Mouse (Mus musculus) liver, adult 2 months (tissue): Measurements from ENCODE around the gene Myo1c. TPM values are rescaled to one million over a fixed set of nuclear protein-coding genes. Genes with fewer than 3 reads are reported as not detected.

Source experiments
- DNase-seq: peaks from one replicate; pipeline ENCODE4 v3.0.0-alpha.2; 2011; ENCODE audit warnings: low read depth, low spot score; ENCODE audit errors: extremely low read depth
- H3K27ac ChIP-seq: fragments of 200-500 bp; replicated peaks from 2 replicates; pipeline ENCODE4 v1.5.1; 2012; ENCODE audit warnings: low read depth, mild to moderate bottlenecking, control low read depth, inconsistent platforms, low read length; ENCODE audit not compliant: insufficient read depth
- H3K27me3 ChIP-seq: fragments of 200-500 bp; 2 replicates; pipeline ENCODE4 v1.6.1; 2012; ENCODE audit warnings: mild to moderate bottlenecking, moderate library complexity, low read length, inconsistent platforms; ENCODE audit not compliant: control insufficient read depth, insufficient read depth
- H3K36me3 ChIP-seq: fragments of 200-500 bp; 2 replicates; pipeline ENCODE4 v1.6.1; 2012; ENCODE audit warnings: low read length, inconsistent platforms; ENCODE audit not compliant: control insufficient read depth, insufficient read depth
- H3K4me1 ChIP-seq: fragments of 200-500 bp; 2 replicates; pipeline ENCODE4 v1.6.1; 2011; ENCODE audit warnings: low read length; ENCODE audit not compliant: control insufficient read depth, insufficient read depth
- H3K4me3 ChIP-seq: fragments of 200-500 bp; 2 replicates; pipeline ENCODE4 v1.5.1; 2011; ENCODE audit warnings: low read depth, mild to moderate bottlenecking, control low read depth, low read length, moderate library complexity; ENCODE audit not compliant: insufficient read depth
- H3K79me2 ChIP-seq: fragments of 200-500 bp; 2 replicates; pipeline ENCODE4 v1.6.1; 2012; ENCODE audit warnings: inconsistent platforms, mild to moderate bottlenecking, low read length, moderate library complexity; ENCODE audit not compliant: control insufficient read depth, insufficient read depth
- H3K9ac ChIP-seq: fragments of 200-500 bp; 2 replicates; pipeline ENCODE4 v1.6.1; 2012; ENCODE audit warnings: low read depth, mild to moderate bottlenecking, control low read depth, inconsistent platforms, low read length
- CTCF ChIP-seq: fragments of 200-500 bp; IDR thresholded peaks from 2 replicates; pipeline ENCODE4 v1.5.1; 2011; ENCODE audit warnings: low read depth, low read length, control low read depth
- POLR2A ChIP-seq: fragments of 200-500 bp; IDR thresholded peaks from 2 replicates; pipeline ENCODE4 v1.6.1; 2011; ENCODE audit warnings: low read length, control low read depth; ENCODE audit not compliant: insufficient read depth; ENCODE audit errors: extremely low read depth
- WGBS: fragments of 180-500 bp; shearing (Covaris S2); methylation state at CpG from one replicate; pipeline ENCODE4 v1.1.7; 2018; 5-methylcytosine and 5-hydroxymethylcytosine counted together
- polyA plus RNA-seq: library from polyadenylated mRNA; depleted of rRNA; stranded (reverse); fragments of >200 nt; gene quantifications from 2 replicates; pipeline ENCODE4 v1.2.3, GENCODE M21; 2012; rRNA removed
- total RNA-seq: library from RNA; depleted of rRNA; stranded (reverse); fragments of >200 nt; gene quantifications from 2 replicates; pipeline ENCODE4 v1.2.3, GENCODE M21; 2014; rRNA removed

Gene Myo1c
- total and polyA plus RNA-seq, 2 experiments, result 15.6 to 21.5 TPM

DNA sequence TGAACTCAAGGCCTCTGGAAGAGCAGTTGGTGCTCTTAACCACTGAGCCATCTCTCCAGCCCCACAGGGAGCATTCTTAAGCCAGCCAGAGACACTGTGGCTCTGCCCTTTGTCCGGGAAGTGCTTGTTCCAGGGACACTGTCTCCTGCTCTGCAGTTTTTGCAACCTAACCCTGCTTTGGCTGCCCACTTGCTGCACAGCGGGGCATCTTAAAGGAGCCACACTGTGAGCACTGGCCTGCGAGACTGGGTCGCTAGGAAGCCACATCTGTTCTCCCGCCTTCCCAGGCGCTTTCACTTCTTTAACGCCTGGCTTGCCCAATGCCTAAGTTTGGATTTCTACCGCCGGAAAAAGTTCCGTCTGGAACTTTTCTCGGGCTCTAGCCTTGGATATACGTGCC is 65.3 kb downstream of the Myo1c start:
- DNase-seq, result no peak
- no peaks in the 10 kb centered on the region for H3K36me3 ChIP-seq
- no peak overlapping the region for H3K27ac ChIP-seq
- H3K9ac ChIP-seq, result no peak overlapping the region
- H3K4me1 ChIP-seq, result no peaks in the 10 kb centered on the region
- no peaks in the 10 kb centered on the region for H3K27me3 ChIP-seq
- H3K4me3 ChIP-seq, result no peak overlapping the region
- H3K79me2 ChIP-seq, result no peaks in the 10 kb centered on the region
- WGBS, result 73% methylated on average over 12 of the region's 12 CpGs
- no peak for TF ChIP-seq POLR2A
- no peak for TF ChIP-seq CTCF

DNA sequence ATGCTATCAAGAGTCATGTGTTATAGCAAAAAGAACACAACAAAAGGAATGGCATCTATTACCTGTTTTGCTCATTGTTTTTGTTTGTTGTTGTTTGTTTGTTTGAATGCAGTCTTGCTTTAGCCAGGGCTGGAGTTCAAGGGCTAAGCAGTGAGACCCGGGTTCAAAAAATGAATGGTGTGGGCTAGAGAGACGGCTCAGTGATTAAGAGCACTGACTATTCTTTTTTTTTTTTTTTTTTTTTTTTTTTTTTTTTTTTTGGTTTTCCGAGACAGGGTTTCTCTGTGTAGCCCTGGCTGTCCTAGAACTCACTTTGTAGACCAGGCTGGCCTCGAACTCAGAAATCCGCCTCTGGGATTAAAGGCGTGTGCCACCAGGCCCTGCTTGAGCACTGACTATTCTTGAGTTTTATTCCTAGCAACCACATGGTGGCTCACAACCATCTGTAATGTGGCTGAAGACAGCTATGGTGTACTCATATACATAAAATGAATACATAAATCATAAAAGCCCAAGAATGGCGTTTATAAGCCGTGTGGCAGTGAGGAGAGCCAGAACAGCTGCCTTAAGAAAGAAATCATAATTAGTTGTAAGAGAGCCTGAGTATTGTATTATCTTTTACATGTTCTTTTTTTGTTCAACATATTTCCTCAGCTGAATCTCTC is 66.5 kb downstream of the Myo1c start:
- Histone ChIP-seq H3K4me1 (no peaks in the 10 kb centered on the region), H3K27ac (no peak overlapping the region), H3K9ac (no peak overlapping the region), H3K36me3 (no peaks in the 10 kb centered on the region), H3K4me3 (no peak overlapping the region), H3K79me2 (no peaks in the 10 kb centered on the region), H3K27me3 (no peaks in the 10 kb centered on the region)
- no peak for DNase-seq
- WGBS, result 86% methylated on average over 8 of the region's 8 CpGs
- TF ChIP-seq POLR2A (no peak), CTCF (no peak)

DNA sequence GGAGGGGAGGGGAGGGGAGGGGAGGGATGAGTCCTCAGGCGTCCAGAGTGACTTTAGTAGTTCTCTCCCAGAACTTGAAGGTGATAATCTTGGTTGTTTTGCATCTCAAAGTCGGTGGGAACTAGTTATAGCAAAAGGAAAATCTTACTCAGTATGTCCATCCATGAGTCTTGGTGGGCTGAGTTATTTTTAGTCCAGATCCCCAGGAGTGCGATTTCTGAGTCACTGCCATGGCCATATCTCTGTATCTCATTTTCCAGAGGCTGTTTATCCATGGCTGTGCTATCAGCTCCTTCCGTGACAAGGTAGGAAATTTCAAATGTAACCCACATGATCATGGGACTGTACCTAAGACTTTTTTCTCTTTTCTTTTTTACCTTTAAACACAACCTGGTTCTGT is 72.0 kb downstream of the Myo1c start:
- no peaks in the 10 kb centered on the region for H3K79me2 ChIP-seq
- H3K4me1 ChIP-seq, result no peaks in the 10 kb centered on the region
- DNase-seq, result no peak
- H3K27me3 ChIP-seq, result no peaks in the 10 kb centered on the region
- no peak overlapping the region for H3K9ac ChIP-seq
- TF ChIP-seq CTCF (no peak), POLR2A (no peak)
- WGBS, result 75% methylated on average over 4 of the region's 4 CpGs
- no peak overlapping the region for H3K27ac ChIP-seq
- H3K4me3 ChIP-seq, result no peak overlapping the region
- H3K36me3 ChIP-seq, result no peaks in the 10 kb centered on the region

Other genes with a start within 250 kb of the Myo1c start
- 810 and 1,243 TPM in 2 replicates for gene Serpinf1, start 227.8 kb upstream of the Myo1c start, total RNA-seq
- gene Serpinf1, start 227.8 kb upstream of the Myo1c start, polyA plus RNA-seq, result 891 and 972 TPM in 2 replicates
- 687 and 824 TPM in 2 replicates for gene Serpinf2, start 210.9 kb upstream of the Myo1c start, total RNA-seq
- gene Serpinf2, start 210.9 kb upstream of the Myo1c start, polyA plus RNA-seq, result 1,567 and 1,654 TPM in 2 replicates
- 14.4 and 30.4 TPM in 2 replicates for gene Wdr81, start 195.8 kb upstream of the Myo1c start, total RNA-seq
- gene Wdr81, start 195.8 kb upstream of the Myo1c start, polyA plus RNA-seq, result 20.3 and 21.5 TPM in 2 replicates
- 121 and 238 TPM in 2 replicates for gene Tlcd2, start 188.8 kb upstream of the Myo1c start, total RNA-seq
- 237 and 265 TPM in 2 replicates for gene Tlcd2, start 188.8 kb upstream of the Myo1c start, polyA plus RNA-seq
- 72.8 and 102 TPM in 2 replicates for gene Prpf8, start 163.7 kb upstream of the Myo1c start, total RNA-seq
- 59.4 and 63.3 TPM in 2 replicates for gene Prpf8, start 163.7 kb upstream of the Myo1c start, polyA plus RNA-seq
- gene Rilp, start 140.4 kb upstream of the Myo1c start, total RNA-seq, result 23.0 and 27.9 TPM in 2 replicates
- 29.8 and 32.6 TPM in 2 replicates for gene Rilp, start 140.4 kb upstream of the Myo1c start, polyA plus RNA-seq
- gene Scarf1, start 137.0 kb upstream of the Myo1c start, total RNA-seq, result 5.8 and 7.5 TPM in 2 replicates
- 10.3 and 16.9 TPM in 2 replicates for gene Scarf1, start 137.0 kb upstream of the Myo1c start, polyA plus RNA-seq
- gene Slc43a2, start 118.8 kb upstream of the Myo1c start, total RNA-seq, result 4.1 and 8.9 TPM in 2 replicates
- gene Slc43a2, start 118.8 kb upstream of the Myo1c start, polyA plus RNA-seq, result 5.2 and 8.0 TPM in 2 replicates
- 19.7 and 21.0 TPM in 2 replicates for gene Pitpna, start 62.4 kb upstream of the Myo1c start, total RNA-seq
- gene Pitpna, start 62.4 kb upstream of the Myo1c start, polyA plus RNA-seq, result 24.6 and 28.9 TPM in 2 replicates
- 12.3 and 13.4 TPM in 2 replicates for gene Inpp5k, start 19.5 kb upstream of the Myo1c start, total RNA-seq
- 12.2 and 17.2 TPM in 2 replicates for gene Inpp5k, start 19.5 kb upstream of the Myo1c start, polyA plus RNA-seq
- gene Crk, start 28.8 kb downstream of the Myo1c start, total RNA-seq, result 50.5 and 51.1 TPM in 2 replicates
- gene Crk, start 28.8 kb downstream of the Myo1c start, polyA plus RNA-seq, result 47.7 and 57.5 TPM in 2 replicates
- gene Ywhae, start 82.4 kb downstream of the Myo1c start, total RNA-seq, result 74.6 and 87.7 TPM in 2 replicates
- gene Ywhae, start 82.4 kb downstream of the Myo1c start, polyA plus RNA-seq, result 90.7 and 96.7 TPM in 2 replicates
- 0.09 and 0.13 TPM in 2 replicates for gene Doc2b, start 145.5 kb downstream of the Myo1c start, total RNA-seq
- gene Doc2b, start 145.5 kb downstream of the Myo1c start, polyA plus RNA-seq, result 0.05 and 0.07 TPM in 2 replicates